Mouse (Mus musculus) thymus, adult 2 months (tissue): Measurements from ENCODE around the gene Drd4. TPM values are rescaled to one million over a fixed set of nuclear protein-coding genes. Genes with fewer than 3 reads are reported as not detected.

Experiments
- DNase-seq: peaks from one replicate; pipeline ENCODE4 v3.0.0; 2021
- H3K27ac ChIP-seq: fragments of 200-500 bp; 2 replicates; pipeline ENCODE4 v1.5.1; 2012; ENCODE audit warnings: low read length, control low read depth; ENCODE audit not compliant: control insufficient read depth, insufficient read depth
- H3K27me3 ChIP-seq: fragments of 200-500 bp; 2 replicates; pipeline ENCODE4 v1.6.1; 2012; ENCODE audit warnings: mild to moderate bottlenecking, low read length, moderate library complexity, mixed read lengths; ENCODE audit not compliant: control insufficient read depth, insufficient read depth
- H3K36me3 ChIP-seq: fragments of 200-500 bp; 2 replicates; pipeline ENCODE4 v1.6.1; 2012; ENCODE audit warnings: mild to moderate bottlenecking, low read length, moderate library complexity; ENCODE audit not compliant: control insufficient read depth, insufficient read depth
- H3K4me1 ChIP-seq: fragments of 200-500 bp; replicated peaks from 2 replicates; pipeline ENCODE4 v1.6.1; 2012; ENCODE audit warnings: low read length; ENCODE audit not compliant: control insufficient read depth, insufficient read depth
- H3K4me3 ChIP-seq: fragments of 200-500 bp; 2 replicates; pipeline ENCODE4 v1.5.1; 2012; ENCODE audit warnings: mild to moderate bottlenecking, low read length, control low read depth, moderate library complexity; ENCODE audit not compliant: control insufficient read depth, insufficient read depth
- CTCF ChIP-seq: fragments of 200-500 bp; IDR thresholded peaks from 2 replicates; pipeline ENCODE4 v1.5.1; 2012; ENCODE audit warnings: mild to moderate bottlenecking, control low read depth, low read length, moderate library complexity, borderline replicate concordance; ENCODE audit not compliant: control insufficient read depth, poor library complexity, insufficient read depth; ENCODE audit errors: extremely low read depth
- POLR2A ChIP-seq: fragments of 200-500 bp; IDR thresholded peaks from 2 replicates; pipeline ENCODE4 v1.6.1; 2012; ENCODE audit warnings: mild to moderate bottlenecking, low read length, control low read depth, moderate library complexity; ENCODE audit not compliant: control insufficient read depth, poor library complexity, insufficient read depth; ENCODE audit errors: extremely low read depth
- WGBS: fragments of 180-500 bp; shearing (Covaris S2); methylation state at CpG from one replicate; pipeline ENCODE4 v1.1.7; 2018; 5-methylcytosine and 5-hydroxymethylcytosine counted together
- polyA plus RNA-seq: library from polyadenylated mRNA; depleted of rRNA; stranded (reverse); fragments of >200 nt; gene quantifications from 2 replicates; pipeline ENCODE4 v1.2.3, GENCODE M21; 2012

Drd4 gene
- polyA plus RNA-seq, 1 experiment = 0.47 TPM

GRCm38 (mm10) chr7:141319446-141319845, 27.6 kb downstream of the Drd4 start:
- TF ChIP-seq POLR2A = no peak
- TF ChIP-seq CTCF = no peak
- DNase-seq = no peak
- Histone ChIP-seq H3K4me3 (no peak overlapping the region), H3K27ac (no peak overlapping the region), H3K4me1 (no peaks in the 10 kb centered on the region; the same call in 1 of the 2 replicates), H3K36me3 (peaks cover 60% of the 10 kb centered on the region), H3K27me3 (no peaks in the 10 kb centered on the region)
- WGBS = 93% methylated on average over 2 of the region's 2 CpGs

- no peak overlapping the region for H3K4me3 ChIP-seq
- no peak overlapping the region for H3K27ac ChIP-seq
- H3K36me3 ChIP-seq = peaks cover 25% of the 10 kb centered on the region
- H3K27me3 ChIP-seq = no peaks in the 10 kb centered on the region
- DNase-seq = no peak
- no peak for TF ChIP-seq CTCF
- no peak for TF ChIP-seq POLR2A
- WGBS = 88% methylated on average over 1 of the region's 1 CpGs
- peaks cover 12% of the 10 kb centered on the region for H3K4me1 ChIP-seq
Measured at GRCm38 (mm10) chr7:141324686-141325085, 32.9 kb downstream of the Drd4 start.

DNA sequence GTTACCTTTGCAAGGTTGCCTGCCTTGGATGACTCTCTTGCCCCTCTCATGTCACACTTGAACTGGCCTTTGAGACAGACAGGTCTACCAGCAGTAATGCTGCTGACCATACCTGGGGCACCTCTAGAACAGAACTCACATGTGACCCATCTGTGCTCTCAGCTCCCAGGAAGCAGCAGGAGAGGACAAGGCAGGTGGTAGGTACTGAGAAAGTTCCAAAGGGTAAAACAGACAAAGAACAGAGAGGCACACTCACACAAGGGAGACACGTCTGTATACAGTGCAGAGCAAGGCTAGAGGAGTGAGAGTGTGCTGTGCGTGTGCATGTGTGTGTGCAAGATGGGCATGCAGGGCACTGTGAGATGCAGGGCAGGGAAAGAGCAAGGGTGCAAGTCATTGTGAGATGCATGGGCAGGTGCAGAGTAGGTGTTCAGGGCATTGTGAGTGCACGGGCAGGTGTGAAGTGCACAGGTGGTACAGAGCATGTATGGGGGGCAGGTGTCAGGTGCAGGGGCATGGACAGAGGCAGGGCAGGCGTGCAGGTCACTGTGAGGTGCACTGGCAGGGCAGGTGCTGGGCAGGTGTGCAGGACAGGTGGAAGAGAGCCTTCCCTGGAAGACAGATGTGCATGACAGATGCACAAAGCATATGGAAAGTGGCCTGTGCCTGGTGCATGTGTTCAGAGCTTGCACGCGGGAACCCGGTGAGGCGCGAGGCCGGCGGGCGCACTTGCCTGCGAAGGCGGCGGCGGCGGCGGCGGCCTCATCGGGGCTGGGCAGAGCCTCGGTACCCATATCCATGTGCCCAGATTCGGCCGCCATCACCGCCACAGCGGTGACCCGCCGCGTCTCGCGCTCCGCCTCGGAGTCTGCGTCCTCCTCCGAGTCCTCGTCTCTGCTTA, 35.0 kb downstream of the Drd4 start:
- H3K27me3 ChIP-seq = no peaks in the 10 kb centered on the region
- peaks cover 8% of the 10 kb centered on the region for H3K36me3 ChIP-seq
- peak overlapping the region; percentile 62 for H3K4me3 ChIP-seq
- H3K4me1 ChIP-seq = peaks cover 12% of the 10 kb centered on the region
- WGBS = 9% methylated on average over 35 of the region's 35 CpGs
- DNase-seq = peak; percentile 61
- H3K27ac ChIP-seq = no peak overlapping the region
- TF ChIP-seq CTCF = no peak
- no peak for TF ChIP-seq POLR2A

GRCm38 (mm10) chr7:141327469-141328372, 35.9 kb downstream of the Drd4 start, which contains the start of the genes Deaf1 and Tmem80:
Gene Deaf1, minus strand, starts transcription at chr7:141327690.
Gene Tmem80, plus strand, starts transcription at chr7:141327739.
- WGBS = under 1% methylated on average over 105 of the region's 105 CpGs
- H3K27me3 ChIP-seq = no peaks in the 10 kb centered on the region
- peak; percentile 87 for TF ChIP-seq POLR2A
- no peak; the same call in 1 of the 2 replicates for TF ChIP-seq CTCF

GRCm38 (mm10) chr7:141328373-141328990, 36.7 kb downstream of the Drd4 start:
- TF ChIP-seq POLR2A (no peak), CTCF (no peak)
- Histone ChIP-seq H3K4me1 (peaks cover 12% of the 10 kb centered on the region), H3K27me3 (no peaks in the 10 kb centered on the region), H3K27ac (peak overlapping the region; percentile 28; the same call in 1 of the 2 replicates), H3K36me3 (peaks cover 7% of the 10 kb centered on the region), H3K4me3 (peak overlapping the region; percentile 62)
- DNase-seq = no peak
- WGBS = 17% methylated on average over 24 of the region's 24 CpGs

More at GRCm38 (mm10) chr7:141327469-141328372, 35.9 kb downstream of the Drd4 start, which contains the start of the genes Deaf1 and Tmem80:
- peak within 1 kb of the TSS; percentile 62 for H3K4me3 ChIP-seq
- peak within 1 kb of the TSS; percentile 61 for H3K27ac ChIP-seq
- peak; percentile 99 for DNase-seq
- H3K4me1 ChIP-seq = peaks cover 12% of the 10 kb centered on the region
- H3K36me3 ChIP-seq = peaks cover 6% of the 10 kb centered on the region

- peaks cover 7% of the 10 kb centered on the region for H3K36me3 ChIP-seq
- TF ChIP-seq POLR2A (no peak), CTCF (no peak)
- DNase-seq = no peak
- H3K27me3 ChIP-seq = no peaks in the 10 kb centered on the region
- no peak overlapping the region for H3K4me3 ChIP-seq
- peaks cover 12% of the 10 kb centered on the region for H3K4me1 ChIP-seq
- no peak overlapping the region for H3K27ac ChIP-seq
Measured at GRCm38 (mm10) chr7:141330706-141331105, 38.9 kb downstream of the Drd4 start.
